Mouse (Mus musculus) testis, adult 2 months (tissue): Measurements from ENCODE around the gene Mfsd14a. TPM values are rescaled to one million over a fixed set of nuclear protein-coding genes. Genes with fewer than 3 reads are reported as not detected.
A peak's percentile ranks its signal among the peaks of the same experiment; 100 is the strongest.
"Not testable (repeated sequence)": the region's sequence is repeated elsewhere in the genome, so short reads cannot be mapped to it uniquely, and the experiment has no call there.

ENCODE experiments used
- H3K27ac ChIP-seq: fragments of 200-500 bp; 2 replicates; pipeline ENCODE4 v1.5.1; 2012; ENCODE audit warnings: low read depth, low read length; ENCODE audit not compliant: control insufficient read depth, insufficient read depth
- H3K27me3 ChIP-seq: fragments of 200-500 bp; 2 replicates; pipeline ENCODE4 v1.6.1; 2012; ENCODE audit warnings: mild to moderate bottlenecking, low read length, moderate library complexity; ENCODE audit not compliant: control insufficient read depth, insufficient read depth
- H3K36me3 ChIP-seq: fragments of 200-500 bp; 2 replicates; pipeline ENCODE4 v1.6.1; 2012; ENCODE audit warnings: mild to moderate bottlenecking, low read length; ENCODE audit not compliant: control insufficient read depth, insufficient read depth
- H3K4me1 ChIP-seq: fragments of 200-500 bp; 2 replicates; pipeline ENCODE4 v1.6.1; 2012; ENCODE audit warnings: low read length; ENCODE audit not compliant: control insufficient read depth, insufficient read depth
- H3K4me3 ChIP-seq: fragments of 200-500 bp; 2 replicates; pipeline ENCODE4 v1.5.1; 2012; ENCODE audit warnings: low read depth, mild to moderate bottlenecking, low read length, moderate library complexity, mixed read lengths; ENCODE audit not compliant: control insufficient read depth
- CTCF ChIP-seq: fragments of 200-500 bp; IDR thresholded peaks from 2 replicates; pipeline ENCODE4 v1.5.1; 2012; ENCODE audit warnings: low read depth, mild to moderate bottlenecking, inconsistent platforms, low read length, moderate library complexity; ENCODE audit not compliant: control insufficient read depth, insufficient read depth, insufficient replicate concordance
- POLR2A ChIP-seq: fragments of 200-500 bp; IDR thresholded peaks from 2 replicates; pipeline ENCODE4 v1.6.1; 2012; ENCODE audit warnings: low read depth, mild to moderate bottlenecking, inconsistent platforms, low read length, moderate library complexity; ENCODE audit not compliant: control insufficient read depth
- polyA plus RNA-seq: library from polyadenylated mRNA; depleted of rRNA; stranded (reverse); fragments of >200 nt; gene quantifications from 2 replicates; pipeline ENCODE4 v1.2.3, GENCODE M21; 2012

Gene Mfsd14a
- polyA plus RNA-seq, 1 experiment, result 145 TPM

DNA sequence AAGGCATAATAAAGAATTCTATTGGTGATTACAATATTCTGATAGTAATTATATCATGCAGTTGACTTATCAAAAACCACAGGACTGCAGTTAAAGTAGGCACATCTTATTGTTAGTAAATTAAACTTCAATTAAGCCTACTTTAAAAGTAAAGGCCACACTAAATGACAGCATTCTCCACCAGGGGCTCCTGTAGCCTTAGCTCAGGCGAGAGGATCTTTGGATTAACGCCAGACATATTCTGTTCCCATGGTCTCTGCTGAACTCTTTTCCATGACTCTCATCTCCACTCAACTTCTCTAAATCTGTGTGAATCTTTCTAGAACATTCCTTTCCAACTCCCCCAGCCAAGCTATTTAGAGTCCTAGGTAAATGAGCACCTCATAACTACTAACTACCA lies 36.3 kb upstream of the Mfsd14a start:
- H3K4me3 ChIP-seq, result no peak overlapping the region
- TF ChIP-seq POLR2A, result no peak
- TF ChIP-seq CTCF, result no peak
- H3K27ac ChIP-seq, result no peak overlapping the region
- no peaks in the 10 kb centered on the region for H3K27me3 ChIP-seq
- H3K4me1 ChIP-seq, result no peaks in the 10 kb centered on the region
- no peaks in the 10 kb centered on the region for H3K36me3 ChIP-seq

GRCm38 (mm10) chr3:116695666-116695985 lies 33.1 kb upstream of the Mfsd14a start:
- H3K4me1 ChIP-seq, result no peaks in the 10 kb centered on the region
- no peaks in the 10 kb centered on the region for H3K36me3 ChIP-seq
- no peak overlapping the region for H3K4me3 ChIP-seq
- no peak overlapping the region for H3K27ac ChIP-seq
- no peaks in the 10 kb centered on the region for H3K27me3 ChIP-seq
- no peak for TF ChIP-seq CTCF
- TF ChIP-seq POLR2A, result no peak

- Histone ChIP-seq H3K4me1 (no peaks in the 10 kb centered on the region), H3K36me3 (no peaks in the 10 kb centered on the region), H3K4me3 (no peak overlapping the region), H3K27ac (no peak overlapping the region), H3K27me3 (no peaks in the 10 kb centered on the region)
- no peak for TF ChIP-seq CTCF
- TF ChIP-seq POLR2A, result no peak
Measured at GRCm38 (mm10) chr3:116694955-116695665, 32.6 kb upstream of the Mfsd14a start.

DNA sequence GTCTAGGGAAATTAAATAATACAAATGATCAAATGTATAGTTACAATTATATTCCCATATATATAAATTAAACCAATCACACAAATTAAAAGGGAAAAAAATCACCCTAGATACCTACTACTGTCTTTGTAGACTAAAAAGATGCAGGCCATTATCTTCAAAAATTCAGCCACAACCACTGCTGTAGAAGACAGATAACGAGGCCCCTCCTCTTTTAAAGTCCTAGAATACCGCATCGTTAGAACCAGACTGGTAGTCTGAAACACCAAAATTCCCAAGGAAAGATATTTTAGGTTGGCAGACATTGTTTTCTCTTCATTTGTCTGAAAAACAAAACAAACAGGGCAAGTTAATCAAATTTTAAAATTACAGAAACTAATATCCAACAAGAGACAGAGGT lies 31.8 kb upstream of the Mfsd14a start:
- Histone ChIP-seq H3K4me3 (no peak overlapping the region), H3K27me3 (no peaks in the 10 kb centered on the region), H3K4me1 (no peaks in the 10 kb centered on the region), H3K27ac (no peak overlapping the region), H3K36me3 (no peaks in the 10 kb centered on the region)
- no peak for TF ChIP-seq CTCF
- TF ChIP-seq POLR2A, result no peak

DNA sequence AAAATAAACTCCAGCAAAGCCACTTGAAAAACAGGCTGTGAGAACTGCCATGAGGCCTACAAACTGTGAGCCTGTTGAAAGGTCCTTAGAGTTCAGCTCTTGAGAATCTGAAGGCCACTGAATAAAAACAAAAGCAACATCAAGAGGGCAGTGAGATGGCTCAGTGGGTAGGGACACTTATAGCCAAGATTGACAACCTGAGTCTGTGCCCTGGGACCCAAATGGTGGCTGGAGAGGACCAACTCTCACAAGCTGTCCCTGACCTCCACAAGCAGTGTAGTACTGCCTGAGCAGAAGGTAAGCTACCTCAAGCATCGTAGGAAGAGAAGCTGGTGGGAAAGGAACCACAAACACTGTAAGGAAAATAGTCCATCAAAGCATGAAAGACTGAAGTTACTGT lies 18.7 kb upstream of the Mfsd14a start, which contains the start of gene Gm43191:
Gm43191 (minus strand) TSS at position 101 of the 400 bp plus-strand sequence.
- Histone ChIP-seq H3K36me3 (no peaks in the 10 kb centered on the region), H3K27ac (no peak within 1 kb of the TSS), H3K4me1 (no peaks in the 10 kb centered on the region), H3K4me3 (no peak within 1 kb of the TSS), H3K27me3 (no peaks in the 10 kb centered on the region)
- TF ChIP-seq CTCF (no peak), POLR2A (no peak)

DNA sequence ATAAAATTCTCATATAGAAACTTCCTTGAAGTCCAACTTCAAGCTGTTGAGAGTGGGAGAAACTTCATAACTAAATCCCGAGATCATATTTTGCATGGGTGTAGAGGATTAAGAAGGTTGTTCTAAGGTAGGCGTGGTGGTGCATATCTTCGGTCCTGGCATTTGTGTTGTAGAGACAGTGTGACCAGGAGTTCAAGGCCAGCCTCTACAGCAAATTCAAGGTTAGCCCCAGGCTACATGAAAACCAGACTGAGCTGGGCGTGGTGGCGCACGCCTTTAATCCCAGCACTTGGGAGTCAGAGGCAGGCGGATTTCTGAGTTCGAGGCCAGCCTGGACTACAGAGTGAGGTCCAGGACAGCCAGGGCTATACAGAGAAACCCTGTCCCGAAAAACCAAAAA lies 1.8 kb upstream of the Mfsd14a start:
- not testable (repeated sequence) for H3K27ac ChIP-seq, H3K4me1 ChIP-seq, H3K36me3 ChIP-seq, H3K27me3 ChIP-seq
- peak overlapping the region; percentile 74 for H3K4me3 ChIP-seq

DNA sequence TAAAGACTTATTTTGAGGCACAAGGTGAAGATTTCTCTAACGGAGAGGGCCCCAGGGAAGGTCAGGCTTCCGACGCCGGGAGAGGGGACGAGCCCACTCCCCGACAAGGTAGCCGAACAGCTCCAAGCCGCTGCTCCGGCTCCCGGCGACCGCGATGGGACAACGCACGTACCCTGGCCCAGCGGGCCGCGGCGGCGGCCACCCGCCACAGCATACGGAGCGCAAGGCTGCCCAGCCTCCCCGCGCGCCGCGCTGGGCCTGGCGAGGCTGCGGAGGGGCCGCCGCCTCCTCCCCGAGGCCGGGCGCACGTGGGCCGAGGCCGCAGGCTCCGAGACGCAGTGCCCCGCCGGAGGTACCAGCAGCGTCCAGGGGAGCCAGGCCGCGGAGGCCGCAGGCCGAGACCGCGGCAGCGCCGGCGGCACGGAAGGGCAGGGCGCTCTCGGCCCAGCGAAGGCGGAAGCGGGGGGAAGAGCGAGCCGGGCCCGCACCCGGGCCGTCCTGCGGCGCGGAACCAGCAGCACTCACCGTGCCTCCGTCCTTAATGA lies 535 bp downstream of the Mfsd14a start:
- Histone ChIP-seq H3K36me3 (no peaks in the 10 kb centered on the region), H3K4me1 (peaks cover 3% of the 10 kb centered on the region), H3K27me3 (no peaks in the 10 kb centered on the region), H3K4me3 (peak overlapping the region; percentile 91), H3K27ac (peak overlapping the region; percentile 95)
- TF ChIP-seq CTCF, result no peak
- peak; percentile 47; the same call in 1 of the 2 replicates for TF ChIP-seq POLR2A

DNA sequence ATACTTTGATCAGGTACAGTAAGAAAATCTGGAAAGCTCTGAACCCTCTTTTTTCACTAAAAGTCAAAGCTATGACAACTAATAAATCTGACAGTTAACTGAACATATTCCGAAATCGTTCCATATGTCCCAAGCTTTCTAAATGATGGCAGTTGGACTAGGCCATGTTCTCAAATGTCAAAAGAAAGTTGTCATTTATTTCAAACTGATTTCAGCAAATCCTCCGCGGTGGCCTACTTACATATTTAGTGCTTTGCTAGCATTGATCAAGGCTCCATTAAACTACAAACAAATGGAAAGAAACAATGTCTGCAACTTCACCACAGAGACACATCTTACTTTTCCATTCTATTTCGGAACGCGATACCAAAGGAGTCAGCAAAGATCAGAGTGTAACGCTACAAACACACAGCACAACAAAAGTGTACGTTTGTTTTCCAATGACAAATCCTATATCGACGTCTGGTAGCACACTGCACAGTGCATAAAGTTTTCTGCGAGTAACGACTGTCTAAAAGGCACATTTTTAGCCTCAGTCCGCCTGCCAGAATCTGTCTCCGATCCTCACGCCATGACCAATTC lies 1.1 kb downstream of the Mfsd14a start:
- peaks cover 3% of the 10 kb centered on the region for H3K4me1 ChIP-seq

More for the DNA sequence above, 1.1 kb downstream of the Mfsd14a start:
- Histone ChIP-seq H3K36me3 (no peaks in the 10 kb centered on the region), H3K27me3 (no peaks in the 10 kb centered on the region), H3K4me3 (peak overlapping the region; percentile 91), H3K27ac (peak overlapping the region; percentile 95)
- TF ChIP-seq CTCF (no peak), POLR2A (no peak)
